Mouse (Mus musculus) hindbrain, embryonic 16.5 days (tissue): ENCODE results near the gene Gm20075. TPM values are rescaled to one million over a fixed set of nuclear protein-coding genes. Genes with fewer than 3 reads are reported as not detected.
"Not testable (repeated sequence)": the region's sequence is repeated elsewhere in the genome, so short reads cannot be mapped to it uniquely, and the experiment has no call there.

ENCODE experiments used
- ATAC-seq: fragments of 200-750 bp; cut with Nextera tagmentation; 2 replicates; pipeline ENCODE4 v1.8.0; 2017; ENCODE audit warnings: moderate TSS enrichment, moderate library complexity
- H3K27ac ChIP-seq: fragments of 300-500 bp; sonication (generic); 2 replicates; pipeline ENCODE4 v1.5.1; 2014; ENCODE audit warnings: low read depth, mild to moderate bottlenecking, control low read depth, low read length, moderate library complexity
- H3K27me3 ChIP-seq: fragments of 300-500 bp; sonication (generic); replicated peaks from 2 replicates; pipeline ENCODE4 v1.6.1; 2014; ENCODE audit warnings: low read length; ENCODE audit not compliant: control insufficient read depth, insufficient read depth
- H3K36me3 ChIP-seq: fragments of 300-500 bp; sonication (generic); 2 replicates; pipeline ENCODE4 v1.6.1; 2014; ENCODE audit warnings: mild to moderate bottlenecking, low read length, moderate library complexity, mixed read lengths; ENCODE audit not compliant: control insufficient read depth, insufficient read depth
- H3K4me1 ChIP-seq: fragments of 300-500 bp; sonication (generic); 2 replicates; pipeline ENCODE4 v1.6.1; 2014; ENCODE audit warnings: low read depth, low read length; ENCODE audit not compliant: control insufficient read depth, insufficient read depth
- H3K4me2 ChIP-seq: fragments of 300-500 bp; sonication (generic); 2 replicates; pipeline ENCODE4 v1.6.1; 2014; ENCODE audit warnings: mild to moderate bottlenecking, low read length, control low read depth, moderate library complexity
- H3K4me3 ChIP-seq: fragments of 300-500 bp; sonication (generic); 2 replicates; pipeline ENCODE4 v1.5.1; 2014; ENCODE audit warnings: mild to moderate bottlenecking, low read length, control low read depth, moderate library complexity
- H3K9ac ChIP-seq: fragments of 300-500 bp; sonication (generic); 2 replicates; pipeline ENCODE4 v1.6.1; 2014; ENCODE audit warnings: low read depth, mild to moderate bottlenecking, control low read depth, low read length, moderate library complexity
- H3K9me3 ChIP-seq: fragments of 300-500 bp; sonication (generic); 2 replicates; pipeline ENCODE4 v1.6.1; 2014; ENCODE audit warnings: mild to moderate bottlenecking, low read length, moderate library complexity; ENCODE audit not compliant: control insufficient read depth
- WGBS: fragments of 180-500 bp; shearing (Covaris S2); extraction: QIAGEN DNeasy Blood & Tissue Kit; methylation state at CpG from one replicate; pipeline ENCODE4 v1.1.7; 2014; 5-methylcytosine and 5-hydroxymethylcytosine counted together
- polyA plus RNA-seq: library from polyadenylated mRNA; unstranded; fragments of >200 nt; fragmentation: Nextera tagmentation; extraction: Ambion mirVana; gene quantifications from 2 replicates; pipeline ENCODE4 v1.2.1, GENCODE M21; 2015

Gene Gm20075
- 21.6 and 29.8 TPM in 2 replicates for polyA plus RNA-seq

DNA sequence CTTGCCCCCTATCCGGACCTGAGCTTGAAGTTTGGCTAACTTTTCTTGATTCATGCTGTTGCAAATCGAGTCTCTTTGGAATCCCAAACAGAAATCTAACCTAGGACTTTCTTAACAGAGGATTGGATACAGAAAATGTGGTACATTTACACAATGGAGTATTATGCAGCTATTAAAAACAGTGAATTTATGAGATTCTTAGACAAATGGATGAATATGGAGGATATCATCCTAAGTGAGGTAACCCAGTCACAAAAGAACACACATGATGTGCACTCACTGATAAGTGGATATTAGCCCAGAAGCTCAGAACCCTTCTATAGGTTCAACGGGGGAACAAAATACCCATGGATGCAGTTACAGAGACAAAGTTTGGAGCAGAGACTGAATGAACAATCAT, at the start of gene Gm20075:
Gene Gm20075, minus strand, starts transcription at position 101 of the 400 bp plus-strand sequence.
- H3K36me3 ChIP-seq, H3K27ac ChIP-seq, ATAC-seq, H3K9me3 ChIP-seq, H3K4me3 ChIP-seq, H3K9ac ChIP-seq, H3K4me2 ChIP-seq, H3K27me3 ChIP-seq, H3K4me1 ChIP-seq: not testable (repeated sequence)
- WGBS = 94% methylated on average over 3 of the region's 3 CpGs

DNA sequence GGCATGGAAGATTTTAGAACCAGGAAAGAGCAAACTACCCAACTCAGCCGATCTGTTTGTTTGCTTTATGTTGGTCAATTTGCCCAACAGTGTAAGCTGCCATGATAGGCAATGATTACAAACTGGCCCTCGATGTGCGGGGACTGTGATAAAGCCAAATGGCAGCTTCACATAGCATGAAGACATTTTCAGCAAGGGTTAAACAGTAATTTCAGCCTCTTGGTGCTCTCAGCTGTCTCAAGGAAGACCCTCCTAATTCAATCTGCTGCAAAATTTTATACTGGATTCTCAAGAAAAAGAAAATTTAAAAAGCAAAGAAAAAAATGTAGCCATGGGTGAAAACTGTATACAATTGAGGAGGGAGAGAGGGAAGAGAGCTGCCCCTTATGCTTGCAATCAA, 47.9 kb upstream of the Gm20075 start:
- H3K9me3 ChIP-seq = no peaks in the 10 kb centered on the region
- H3K27me3 ChIP-seq = no peaks in the 10 kb centered on the region; the same call in 1 of the 2 replicates
- no peak overlapping the region for H3K27ac ChIP-seq
- WGBS = 78% methylated on average over 3 of the region's 3 CpGs
- no peak for ATAC-seq
- peaks cover 4% of the 10 kb centered on the region; the same call in 1 of the 2 replicates for H3K4me1 ChIP-seq
- H3K4me3 ChIP-seq = peak overlapping the region; percentile 67
- H3K4me2 ChIP-seq = peak overlapping the region; percentile 92
- H3K9ac ChIP-seq = no peak overlapping the region
- H3K36me3 ChIP-seq = no peaks in the 10 kb centered on the region

DNA sequence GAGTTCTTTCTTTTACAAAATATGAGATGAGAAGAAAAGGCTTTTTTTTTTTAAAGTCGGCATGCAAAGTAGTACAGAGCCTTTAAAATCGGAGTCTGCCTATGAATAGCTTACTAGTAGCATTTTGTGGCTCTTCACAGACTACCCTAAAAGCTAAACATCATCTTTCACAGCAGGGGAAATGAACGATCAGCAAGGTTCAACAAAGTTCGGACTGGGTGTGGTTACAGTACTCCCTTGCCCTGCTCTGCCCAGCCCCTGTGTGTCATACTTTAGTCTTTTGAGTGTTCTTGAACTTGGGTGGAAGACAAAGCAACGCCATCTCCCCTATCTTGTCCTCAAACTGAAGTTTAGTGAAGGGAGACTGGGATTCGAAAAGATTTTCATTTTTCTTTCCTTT, 45.5 kb upstream of the Gm20075 start:
- H3K27me3 ChIP-seq = no peaks in the 10 kb centered on the region; the same call in 1 of the 2 replicates
- H3K9ac ChIP-seq = no peak overlapping the region
- H3K27ac ChIP-seq = no peak overlapping the region
- no peak for ATAC-seq
- WGBS = 77% methylated on average over 6 of the region's 6 CpGs
- H3K4me1 ChIP-seq = peaks cover 4% of the 10 kb centered on the region; the same call in 1 of the 2 replicates
- H3K36me3 ChIP-seq = no peaks in the 10 kb centered on the region
- H3K4me2 ChIP-seq = no peak overlapping the region
- no peak overlapping the region for H3K4me3 ChIP-seq
- H3K9me3 ChIP-seq = no peaks in the 10 kb centered on the region

GRCm38 (mm10) chr13:96125011-96125410, 43.8 kb upstream of the Gm20075 start:
- Histone ChIP-seq H3K27me3 (no peaks in the 10 kb centered on the region; the same call in 1 of the 2 replicates), H3K4me2 (no peak overlapping the region), H3K9me3 (no peaks in the 10 kb centered on the region), H3K9ac (no peak overlapping the region), H3K36me3 (no peaks in the 10 kb centered on the region), H3K4me1 (no peaks in the 10 kb centered on the region), H3K4me3 (no peak overlapping the region), H3K27ac (no peak overlapping the region)
- 58% methylated on average over 5 of the region's 5 CpGs for WGBS
- ATAC-seq = no peak

- Histone ChIP-seq H3K27ac (no peak overlapping the region), H3K36me3 (no peaks in the 10 kb centered on the region), H3K4me3 (no peak overlapping the region), H3K9me3 (no peaks in the 10 kb centered on the region), H3K9ac (no peak overlapping the region), H3K4me2 (no peak overlapping the region), H3K4me1 (no peaks in the 10 kb centered on the region), H3K27me3 (no peaks in the 10 kb centered on the region)
- ATAC-seq = no peak
- 75% methylated on average over 2 of the region's 2 CpGs for WGBS
Observed at GRCm38 (mm10) chr13:96112711-96113110, 31.5 kb upstream of the Gm20075 start.

DNA sequence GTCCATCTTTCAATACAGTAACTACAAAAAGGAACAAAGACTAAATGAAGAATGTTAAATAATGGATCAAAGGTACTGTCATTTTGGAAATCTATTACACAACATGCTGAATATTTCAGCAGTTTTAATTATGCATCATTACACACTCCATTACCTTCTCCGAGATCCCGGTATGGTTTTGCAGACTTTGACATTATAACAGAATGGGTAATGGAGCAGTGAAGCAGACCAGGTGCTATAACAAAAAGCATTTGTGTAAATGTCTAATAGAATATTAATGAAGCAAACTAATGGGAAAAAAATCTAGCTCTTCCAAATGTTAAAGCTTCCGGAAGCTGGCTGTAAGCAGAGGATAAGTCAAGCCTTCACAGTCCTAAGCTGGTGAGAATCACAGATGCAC, 29.6 kb upstream of the Gm20075 start:
- no peak; the same call in 1 of the 2 replicates for ATAC-seq
- WGBS = 31% methylated on average over 3 of the region's 3 CpGs
- no peak overlapping the region for H3K27ac ChIP-seq

DNA sequence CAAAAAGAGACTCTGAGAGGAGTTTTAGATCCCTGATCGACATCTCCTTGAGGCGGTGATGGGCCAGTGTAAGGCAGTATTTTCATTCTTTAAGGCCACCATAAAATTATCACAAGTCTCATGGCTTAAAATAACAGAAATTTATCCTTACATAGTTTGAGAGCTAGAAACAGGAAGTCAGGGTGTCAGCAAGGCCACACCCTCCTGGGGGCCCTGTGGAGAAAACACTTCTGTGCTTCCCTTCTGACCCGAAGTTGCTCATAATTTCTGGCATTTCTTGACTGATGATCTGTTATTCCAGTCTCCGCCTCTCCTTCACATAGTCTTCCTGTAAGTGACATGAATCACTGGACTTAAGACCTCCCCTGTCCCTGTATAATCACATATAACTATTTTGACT, 25.2 kb upstream of the Gm20075 start:
- H3K9me3 ChIP-seq = no peaks in the 10 kb centered on the region
- no peaks in the 10 kb centered on the region for H3K4me1 ChIP-seq
- H3K27me3 ChIP-seq = no peaks in the 10 kb centered on the region
- ATAC-seq = no peak
- no peak overlapping the region for H3K4me3 ChIP-seq
- no peak overlapping the region for H3K27ac ChIP-seq
- H3K4me2 ChIP-seq = no peak overlapping the region
- no peaks in the 10 kb centered on the region for H3K36me3 ChIP-seq
- H3K9ac ChIP-seq = no peak overlapping the region
- 89% methylated on average over 4 of the region's 4 CpGs for WGBS

More for the DNA sequence above, 29.6 kb upstream of the Gm20075 start:
- no peaks in the 10 kb centered on the region for H3K4me1 ChIP-seq
- H3K4me2 ChIP-seq = no peak overlapping the region
- H3K36me3 ChIP-seq = no peaks in the 10 kb centered on the region
- no peaks in the 10 kb centered on the region for H3K9me3 ChIP-seq
- H3K4me3 ChIP-seq = no peak overlapping the region
- H3K27me3 ChIP-seq = no peaks in the 10 kb centered on the region
- no peak overlapping the region for H3K9ac ChIP-seq

GRCm38 (mm10) chr13:96090929-96091328, 9.8 kb upstream of the Gm20075 start:
- H3K4me3 ChIP-seq = no peak overlapping the region
- 58% methylated on average over 4 of the region's 4 CpGs for WGBS
- ATAC-seq = no peak
- H3K4me1 ChIP-seq = no peaks in the 10 kb centered on the region
- no peak overlapping the region for H3K4me2 ChIP-seq
- H3K36me3 ChIP-seq = peaks cover 3% of the 10 kb centered on the region; the same call in 1 of the 2 replicates
- H3K9me3 ChIP-seq = no peaks in the 10 kb centered on the region
- no peak overlapping the region for H3K27ac ChIP-seq
- no peaks in the 10 kb centered on the region for H3K27me3 ChIP-seq
- H3K9ac ChIP-seq = no peak overlapping the region

DNA sequence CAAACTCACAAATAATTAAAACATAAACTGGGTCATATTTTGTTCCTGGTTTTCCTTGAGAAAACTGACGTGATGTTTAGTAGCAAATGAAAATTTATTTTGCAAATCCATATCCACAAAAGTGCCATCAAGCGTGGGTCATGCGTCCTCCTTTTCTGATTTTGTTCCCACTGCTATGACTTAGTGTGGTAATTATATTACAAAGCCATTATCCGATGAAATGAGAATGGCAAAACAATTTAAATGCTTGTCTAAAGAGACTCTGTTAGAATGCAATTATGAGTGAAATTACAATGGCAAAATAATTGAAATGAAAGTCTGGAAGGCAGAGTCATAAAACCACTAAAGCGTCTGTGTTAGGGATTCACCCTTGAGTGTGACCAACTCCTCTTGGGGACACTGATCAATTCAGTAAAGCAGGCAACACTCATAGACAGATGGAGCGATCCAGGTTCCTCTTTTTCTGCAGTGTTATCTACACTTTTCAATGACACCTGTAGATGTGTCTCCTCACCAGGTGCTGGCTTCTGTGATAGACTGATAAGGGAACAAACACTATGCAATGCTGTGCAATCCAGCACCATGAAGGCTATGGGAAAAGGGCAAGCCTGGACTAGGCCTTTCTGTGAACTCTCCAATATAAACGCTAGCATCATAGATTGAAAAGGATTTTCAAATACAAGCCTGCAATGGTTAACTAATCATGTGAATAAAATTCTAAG, 4.6 kb upstream of the Gm20075 start:
- H3K36me3 ChIP-seq = peaks cover 3% of the 10 kb centered on the region; the same call in 1 of the 2 replicates
- no peak overlapping the region for H3K9ac ChIP-seq
- no peak overlapping the region for H3K4me2 ChIP-seq
- H3K27me3 ChIP-seq = no peaks in the 10 kb centered on the region
- no peak overlapping the region for H3K4me3 ChIP-seq
- 73% methylated on average over 7 of the region's 7 CpGs for WGBS
- no peaks in the 10 kb centered on the region for H3K9me3 ChIP-seq
- ATAC-seq = 0 out of 2 replicates have a peak, but pooled peaks have one; percentile 37
- H3K4me1 ChIP-seq = no peaks in the 10 kb centered on the region
- no peak overlapping the region for H3K27ac ChIP-seq
